Mouse (Mus musculus) telencephalon, adult 2 months (tissue): ENCODE results near the gene Rgs13.
A peak's percentile ranks its signal among the peaks of the same experiment; 100 is the strongest.

Experiments
- DNase-seq: peaks from one replicate; pipeline ENCODE4 v3.0.0-alpha.2; 2011; ENCODE audit warnings: low read depth, low spot score

The Rgs13 gene

DNA sequence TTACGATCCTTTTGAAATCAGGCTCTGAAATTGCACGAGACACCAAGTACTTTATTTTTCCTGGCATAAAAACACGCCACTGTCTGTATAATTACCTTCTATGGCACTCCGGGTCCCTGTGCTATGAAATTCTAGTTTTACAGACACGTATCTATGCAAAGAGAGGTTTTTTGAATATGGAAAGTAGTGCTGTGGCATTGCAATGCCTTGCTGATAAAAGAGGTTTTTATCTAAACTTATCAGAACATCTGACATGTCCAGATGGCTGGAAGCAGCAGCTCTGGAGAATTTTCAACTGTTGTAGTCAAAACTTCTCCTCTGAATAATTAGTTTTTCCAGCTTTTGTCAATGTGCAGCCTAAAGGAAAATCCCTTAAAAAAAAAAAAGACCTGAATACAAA, at the start of gene Rgs13:
Gene Rgs13 (minus strand): TSS at position 207 of the 400 bp plus-strand sequence.
- DNase-seq = peak; percentile 50

DNA sequence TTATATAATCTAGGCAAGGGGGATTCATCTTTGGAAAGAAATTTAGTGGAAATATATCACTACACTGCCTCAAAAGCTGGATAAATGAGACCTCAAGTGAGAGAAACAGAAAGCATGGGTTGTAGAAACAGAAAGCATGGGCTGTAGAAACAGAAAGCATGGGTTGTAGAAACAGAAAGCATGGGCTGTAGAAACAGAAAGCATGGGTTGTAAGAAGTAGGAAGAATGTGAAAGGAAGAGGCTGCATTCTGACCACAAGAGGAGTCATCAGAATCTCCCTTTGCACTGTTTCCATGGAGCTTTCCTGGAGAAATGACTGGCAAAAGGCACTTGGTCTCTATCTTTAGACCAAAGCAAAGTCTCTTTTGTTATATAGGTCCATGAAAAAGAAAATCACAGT, 38.1 kb upstream of the Rgs13 start:
- DNase-seq = no peak

DNA sequence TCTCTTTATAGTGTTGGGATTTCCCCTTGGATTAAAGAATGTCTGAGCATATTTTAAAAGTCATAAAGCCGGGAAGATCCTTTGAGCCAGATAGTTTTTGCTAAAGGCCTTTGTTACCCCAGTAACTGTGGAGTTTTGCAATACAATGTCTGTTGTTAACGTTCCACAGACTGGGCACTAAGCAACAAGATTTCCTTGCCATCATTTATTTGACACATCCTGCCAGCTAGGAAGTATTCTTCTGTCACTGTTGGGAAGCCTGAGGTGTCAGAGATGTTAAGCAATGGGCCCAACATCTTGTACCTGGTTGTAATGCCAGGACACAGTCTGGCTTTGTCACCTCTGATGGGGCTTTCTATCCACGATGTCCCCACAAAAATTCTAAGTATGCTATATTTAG, 33.7 kb upstream of the Rgs13 start:
- no peak for DNase-seq

DNA sequence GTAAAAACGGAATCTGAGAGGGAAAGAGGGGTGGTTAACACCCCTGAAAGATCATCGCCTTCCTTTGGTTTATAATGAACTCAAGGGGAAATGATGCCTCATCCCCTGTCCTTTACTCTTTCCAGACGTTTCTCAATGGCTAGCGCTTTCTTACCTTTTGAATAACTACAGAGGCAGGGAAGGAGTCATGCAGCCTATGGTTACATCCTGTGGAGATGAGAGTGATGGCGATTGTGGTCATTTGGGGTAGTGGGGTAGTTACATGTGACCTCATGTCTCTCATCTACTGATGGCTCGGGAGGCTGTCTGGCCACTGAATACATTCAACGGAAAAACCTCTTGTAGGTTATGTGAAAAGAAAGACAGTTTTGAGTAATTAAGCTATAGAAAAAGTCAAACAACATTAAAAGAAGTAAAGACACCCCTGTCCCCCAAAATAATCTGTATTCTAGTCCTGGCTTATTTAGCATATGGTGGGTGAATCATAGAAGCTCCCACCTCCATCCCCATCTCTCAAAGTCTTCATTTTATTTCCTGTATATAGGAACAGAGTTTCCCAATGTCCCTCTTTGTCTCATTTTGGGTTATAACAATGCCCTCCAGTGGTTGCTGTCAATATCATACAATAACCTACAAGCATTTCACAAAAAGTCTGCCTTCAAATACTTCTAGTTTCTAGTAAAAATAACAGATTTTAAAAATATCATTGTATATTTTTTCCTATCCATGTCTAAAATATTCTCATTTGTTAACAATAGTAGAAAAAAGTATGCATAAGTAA, 29.3 kb upstream of the Rgs13 start:
- DNase-seq = no peak

DNA sequence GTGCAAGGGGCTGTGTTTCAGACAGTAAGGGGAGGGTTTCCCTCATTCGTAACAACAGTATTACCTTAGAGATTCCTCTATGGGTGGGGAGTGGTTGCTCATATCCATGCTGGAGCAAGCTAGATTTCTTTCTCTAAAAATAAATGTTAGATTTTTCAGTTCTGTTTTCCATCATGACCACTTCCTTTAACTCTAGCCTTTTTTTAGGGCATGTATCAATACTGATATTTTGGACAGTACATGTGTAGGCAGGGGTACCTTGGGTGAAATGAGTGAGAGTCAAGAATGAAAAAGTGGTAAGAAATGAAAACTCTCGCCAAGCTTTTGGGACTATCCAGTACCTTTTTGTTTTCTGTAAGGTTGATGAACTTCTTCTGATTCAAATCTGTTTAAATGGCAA, 27.6 kb upstream of the Rgs13 start:
- DNase-seq = no peak

DNA sequence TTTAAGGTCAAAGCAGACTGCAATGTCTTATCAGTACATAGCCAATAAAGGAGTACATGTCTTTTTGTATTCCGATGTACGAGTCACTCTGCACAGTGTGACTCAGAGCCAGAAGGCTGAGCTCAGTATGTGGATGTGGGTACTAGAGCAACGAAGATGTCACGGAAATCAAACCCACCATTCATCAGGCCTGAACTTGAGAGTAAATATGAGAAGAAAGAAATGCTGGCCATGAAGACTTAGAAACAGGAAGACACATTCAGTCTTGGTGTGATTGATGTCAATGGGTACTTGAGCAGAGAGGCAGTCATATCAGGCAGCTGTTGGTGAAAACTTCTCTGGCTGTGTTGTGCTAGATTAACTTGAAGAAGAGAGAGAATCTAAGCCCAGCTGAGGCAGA, 25.8 kb upstream of the Rgs13 start:
- no peak for DNase-seq

DNA sequence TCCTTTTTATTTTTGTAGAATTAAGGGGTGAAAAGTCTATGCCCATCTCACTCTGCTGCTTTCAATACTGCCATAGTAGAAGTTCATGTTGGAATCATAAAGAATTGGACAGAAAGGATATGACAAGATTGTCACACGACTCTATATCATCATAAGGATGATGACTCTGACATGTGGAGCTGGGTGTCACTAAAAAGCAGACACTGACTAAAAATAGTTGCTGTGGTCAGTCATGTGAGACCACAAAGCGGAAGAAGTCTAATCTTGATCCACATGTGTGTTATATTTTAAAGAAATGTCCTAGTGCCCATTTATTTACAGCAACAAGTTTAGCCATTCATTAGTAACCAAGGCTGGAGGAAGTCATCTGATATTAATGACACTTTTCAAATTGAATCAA, 23.3 kb upstream of the Rgs13 start:
- DNase-seq = no peak

DNA sequence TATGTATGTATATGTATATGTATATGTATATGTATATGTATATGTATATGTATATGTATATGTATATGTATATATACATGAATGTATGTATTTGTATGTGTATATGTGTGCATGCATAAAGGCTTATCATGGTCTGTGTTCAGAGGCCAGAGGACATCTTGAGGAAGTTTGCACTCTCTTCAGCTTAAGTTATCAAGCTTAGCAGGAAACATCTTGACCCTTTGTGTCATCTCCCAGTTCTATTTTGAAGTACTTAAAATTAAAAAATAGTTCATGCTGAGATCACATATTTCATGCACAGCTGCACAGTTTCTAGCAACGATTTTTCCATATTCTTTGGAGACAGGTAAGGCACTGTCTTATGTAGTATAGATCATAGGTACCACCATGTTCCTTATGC, 22.4 kb upstream of the Rgs13 start:
- no peak for DNase-seq

DNA sequence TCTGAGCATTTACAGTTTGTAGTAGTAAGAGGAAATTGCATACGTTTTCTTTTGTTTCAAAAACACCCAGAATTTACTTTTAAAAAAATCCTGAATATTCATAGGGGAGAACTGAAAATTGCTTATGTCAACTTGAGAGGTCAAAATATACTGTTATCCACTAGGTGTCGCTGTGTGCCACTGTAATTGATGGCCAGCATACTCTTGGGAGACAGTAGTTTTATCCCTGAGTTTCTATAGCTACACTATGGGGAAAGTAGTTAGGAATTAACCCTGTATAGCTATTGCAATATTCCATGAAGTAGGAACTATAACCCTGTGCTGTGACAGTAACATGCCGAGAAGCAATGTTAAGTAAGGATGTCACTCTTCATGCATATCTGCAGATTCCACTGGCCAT, 20.5 kb upstream of the Rgs13 start:
- peak; percentile 32 for DNase-seq

DNA sequence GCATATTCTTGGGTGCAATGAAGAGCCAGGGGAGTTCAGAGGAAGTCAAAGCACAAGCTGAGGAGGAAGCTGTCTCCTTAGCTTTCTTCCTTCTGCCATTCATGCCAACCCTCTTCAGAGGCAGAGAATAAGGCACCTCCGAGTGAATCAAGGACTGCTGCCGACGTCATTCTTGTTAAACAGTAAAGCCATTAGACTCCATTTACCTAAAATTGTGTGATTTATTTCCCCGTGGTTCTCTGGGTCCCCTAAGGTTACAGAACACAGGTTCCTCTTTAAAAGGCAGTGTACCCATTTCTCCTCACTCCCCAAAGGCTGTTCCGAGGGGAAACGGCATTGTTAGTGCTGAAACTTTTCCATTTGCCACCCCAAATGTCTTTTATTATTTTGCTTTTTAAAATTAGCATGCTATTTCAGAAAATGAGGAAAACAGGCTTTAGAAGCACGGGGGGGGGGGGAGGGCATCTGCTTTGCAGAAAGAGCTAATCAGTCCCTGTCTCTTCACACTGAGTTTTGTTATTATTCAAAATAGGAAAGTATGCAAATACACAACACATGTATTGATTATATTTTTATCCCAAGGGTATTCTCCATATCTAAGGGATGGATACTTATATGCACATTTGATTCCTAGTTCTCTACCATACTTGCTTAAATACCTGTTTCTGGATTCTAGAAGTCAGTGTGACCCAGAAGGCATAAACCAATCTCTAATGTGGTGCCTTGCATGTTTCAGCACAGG, 9.7 kb upstream of the Rgs13 start:
- no peak for DNase-seq

DNA sequence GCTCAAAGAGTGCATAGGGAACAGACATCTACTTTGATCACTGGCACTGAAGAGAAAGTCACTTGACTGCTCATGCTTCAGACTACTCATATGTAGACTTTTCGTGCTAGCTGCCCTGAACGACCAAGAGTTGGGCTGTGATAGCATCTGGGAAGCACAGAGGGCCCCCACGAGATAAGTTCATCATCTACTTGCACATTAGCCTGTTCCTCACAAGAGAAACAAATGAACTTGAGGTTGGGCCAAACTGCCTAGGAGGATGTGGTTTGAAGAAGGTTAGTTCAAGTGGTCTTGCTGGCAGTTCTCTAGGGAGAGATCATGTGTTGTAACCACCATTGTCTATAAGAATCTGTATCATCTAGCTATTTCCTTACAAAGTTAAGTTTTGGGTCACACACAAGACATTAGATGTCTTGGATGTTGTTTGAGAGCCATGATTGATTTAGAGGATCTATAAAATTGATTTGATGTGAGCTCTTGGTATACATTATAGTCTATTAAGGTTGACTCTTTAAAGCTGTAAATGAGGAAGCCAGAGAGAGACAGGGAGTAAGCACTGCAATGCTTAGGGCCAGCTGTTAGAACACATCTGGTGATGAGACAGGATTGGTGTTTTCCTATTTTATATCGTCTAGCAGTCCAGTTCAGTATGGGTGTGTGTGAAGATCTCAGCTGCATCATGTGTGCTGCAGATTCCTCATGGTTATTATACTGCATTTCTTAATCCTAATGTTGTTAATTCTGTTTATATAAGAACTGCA, 8.0 kb upstream of the Rgs13 start:
- no peak for DNase-seq

DNA sequence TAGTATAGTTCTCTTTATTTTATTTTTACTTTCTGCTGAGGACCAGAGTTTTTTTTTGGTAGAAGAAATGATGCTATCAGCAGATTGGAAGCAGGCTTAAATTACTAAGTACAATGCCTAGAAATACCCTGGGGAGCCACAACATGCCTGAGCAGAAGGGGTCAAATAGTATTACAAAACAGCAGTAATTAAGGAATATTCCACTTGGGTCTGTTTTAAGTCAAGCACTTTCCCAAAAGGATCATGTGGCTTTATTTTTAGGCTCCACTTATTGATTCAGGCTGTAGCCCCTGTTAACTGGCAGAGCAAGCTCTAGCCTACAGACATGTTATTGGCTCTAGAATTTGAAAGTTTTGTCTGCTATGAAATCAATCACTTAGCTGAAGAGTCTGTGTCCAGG, 6.5 kb upstream of the Rgs13 start:
- no peak for DNase-seq

DNA sequence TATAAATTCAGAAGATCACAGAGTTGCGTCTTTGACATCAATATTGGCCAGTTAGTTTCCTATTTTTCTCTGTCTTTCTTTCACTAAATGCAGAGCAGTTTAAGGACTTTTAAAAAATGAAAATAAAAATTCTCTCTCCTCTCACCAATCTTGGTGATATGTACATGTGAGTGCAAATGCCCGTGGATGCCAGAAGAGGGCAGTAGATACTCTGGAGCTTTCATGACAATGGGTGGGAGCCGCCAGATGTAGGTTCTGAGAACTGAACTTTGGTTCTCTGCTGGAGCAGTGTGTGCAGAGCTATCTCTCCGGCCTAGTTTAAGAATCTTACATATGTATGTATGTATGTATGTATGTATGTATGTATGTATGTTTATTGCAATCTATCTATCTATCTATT, 2.4 kb upstream of the Rgs13 start:
- no peak for DNase-seq

DNA sequence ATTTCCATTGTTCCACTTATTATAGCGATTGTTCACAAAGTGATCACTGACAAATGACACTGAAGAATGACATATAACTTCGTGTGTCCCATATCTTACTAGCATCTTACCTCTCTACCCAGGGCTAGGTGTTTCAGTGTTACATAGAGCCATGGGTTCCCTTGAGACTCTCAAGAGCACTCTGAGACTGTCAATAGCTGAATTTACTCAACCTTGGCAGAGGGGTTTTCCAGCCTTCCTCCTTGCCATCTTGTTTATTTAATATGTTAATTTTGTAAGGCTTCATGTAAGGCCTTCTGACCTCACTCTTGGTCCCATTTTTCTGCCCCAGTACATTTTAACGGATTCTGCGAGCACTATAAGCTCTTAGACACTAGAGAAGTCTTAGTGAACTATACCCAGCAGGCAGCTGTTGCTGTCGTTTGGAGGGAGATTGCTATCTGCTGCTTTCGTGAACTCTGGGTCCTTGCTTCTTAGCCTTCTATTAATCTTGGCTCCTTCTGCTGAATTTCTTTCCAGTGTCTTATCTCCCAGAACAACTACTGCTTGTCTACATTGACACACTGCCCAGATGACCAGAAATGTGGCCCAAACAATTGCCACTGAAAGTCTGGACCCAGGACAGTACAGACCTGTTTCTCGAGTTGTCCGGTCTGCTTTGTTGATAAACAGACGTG, 1.2 kb upstream of the Rgs13 start:
- DNase-seq = no peak

DNA sequence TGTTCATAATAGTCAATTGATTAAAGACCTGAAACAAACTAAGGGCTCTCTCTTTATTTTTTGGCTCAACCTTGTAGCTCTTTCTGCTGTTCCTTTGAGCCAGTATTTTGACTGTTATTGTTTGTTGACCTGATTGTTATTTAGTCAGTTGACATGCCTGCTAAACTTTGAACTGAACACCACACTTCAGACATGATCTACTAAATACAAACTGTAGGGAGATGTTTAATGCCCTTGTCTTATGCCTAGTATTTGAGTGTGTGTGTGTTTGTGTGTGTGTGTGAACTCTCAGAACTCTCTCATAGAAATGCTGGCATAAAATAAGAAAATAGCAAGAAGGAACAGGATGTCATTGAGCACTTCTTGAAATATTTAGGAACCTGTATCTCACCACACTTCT, 448 bp upstream of the Rgs13 start:
- no peak for DNase-seq

DNA sequence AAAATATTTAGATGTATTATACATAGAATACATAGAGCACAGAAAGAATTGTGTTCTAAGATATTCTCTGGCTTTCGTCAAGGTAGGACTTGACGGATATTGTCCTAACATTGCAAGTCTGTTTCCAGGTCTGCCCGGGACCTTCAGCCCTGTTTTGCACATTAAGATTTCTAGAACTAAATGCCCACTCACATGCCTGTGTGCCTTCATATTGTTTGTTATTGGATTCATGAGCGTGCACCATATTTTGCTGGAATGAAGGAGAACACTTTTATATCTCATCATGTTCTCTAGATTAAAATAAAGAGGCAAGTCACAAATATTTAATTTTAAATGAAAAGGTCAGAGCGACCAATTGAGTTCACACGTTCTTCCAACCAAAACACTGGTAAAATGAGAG, 2.4 kb downstream of the Rgs13 start:
- no peak for DNase-seq

DNA sequence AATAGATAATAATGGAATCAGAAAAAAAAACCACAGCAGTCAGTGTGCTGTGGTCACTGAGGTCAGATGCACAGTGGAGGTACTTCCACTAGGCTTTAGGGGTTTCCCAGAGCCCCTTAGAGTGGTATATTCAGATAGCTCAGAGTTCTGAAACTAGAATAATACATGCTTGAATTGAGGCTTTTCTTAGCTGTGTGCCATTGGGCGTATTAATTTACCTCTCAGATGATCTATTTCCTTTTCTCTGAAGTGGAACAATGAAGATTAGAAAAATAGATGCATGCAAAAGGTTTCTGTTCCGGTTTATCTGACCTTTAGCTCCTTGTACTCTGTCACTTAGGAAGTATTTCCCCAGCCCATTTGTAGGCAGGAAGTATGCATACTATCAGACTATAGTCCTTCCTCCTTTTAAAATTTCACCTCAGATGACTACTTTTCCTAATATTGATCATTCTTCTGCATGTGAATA, 3.6 kb downstream of the Rgs13 start:
- DNase-seq = no peak

DNA sequence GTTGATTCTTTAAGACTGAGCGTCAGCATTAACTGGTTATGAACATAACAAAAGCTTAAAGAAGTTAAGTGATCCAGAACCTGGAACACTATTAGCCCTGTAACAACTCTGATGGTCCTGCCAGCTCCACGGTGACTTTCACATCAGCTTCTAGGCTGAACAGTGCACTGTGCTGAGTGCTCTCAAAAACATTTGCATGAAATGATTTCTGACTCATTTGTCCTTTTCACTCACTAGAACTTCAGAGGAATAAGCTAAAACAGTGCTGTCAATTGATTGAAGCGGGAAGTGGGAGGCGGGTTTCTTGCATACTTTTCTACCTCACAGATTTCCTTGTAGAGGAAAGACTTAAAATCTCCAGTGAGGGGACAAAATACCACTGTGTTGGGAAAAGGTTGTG, 8.3 kb downstream of the Rgs13 start:
- no peak for DNase-seq

DNA sequence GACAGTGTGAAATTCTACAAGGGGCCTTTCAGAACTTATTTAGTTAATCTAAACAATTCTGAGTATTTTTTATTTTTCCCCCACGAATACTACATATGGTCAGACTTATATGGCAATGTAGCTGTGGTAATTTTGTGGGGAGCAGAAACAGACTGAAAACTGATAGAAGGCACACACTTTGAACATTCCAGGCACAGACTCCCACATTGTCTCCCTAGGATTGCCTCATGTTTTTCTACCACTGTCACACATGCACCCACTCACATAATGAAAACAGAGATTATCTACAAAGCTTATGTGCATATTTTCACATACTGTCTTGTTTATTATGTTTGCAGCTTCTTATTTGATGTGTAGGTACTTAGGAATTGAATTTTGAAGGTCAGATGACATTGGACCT, 9.4 kb downstream of the Rgs13 start:
- DNase-seq = no peak

DNA sequence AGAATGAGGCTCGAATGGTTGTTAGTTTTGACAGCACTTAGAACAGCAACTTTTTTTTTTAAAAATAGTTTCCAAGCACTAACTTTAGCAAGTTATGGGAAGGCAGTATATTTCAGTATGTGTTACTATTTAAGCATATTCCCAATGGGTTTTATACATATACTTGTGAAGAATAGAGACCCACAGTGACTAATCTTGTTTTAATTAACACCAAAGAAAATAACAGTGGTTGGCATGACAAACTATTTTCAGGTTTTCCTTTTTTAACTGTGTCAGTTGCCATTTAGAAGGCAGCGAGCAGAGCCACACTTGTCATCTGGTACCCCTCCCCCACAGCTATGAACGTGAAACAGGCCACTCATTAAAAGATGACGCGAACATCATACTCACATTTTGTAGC, 10.3 kb downstream of the Rgs13 start:
- no peak for DNase-seq

DNA sequence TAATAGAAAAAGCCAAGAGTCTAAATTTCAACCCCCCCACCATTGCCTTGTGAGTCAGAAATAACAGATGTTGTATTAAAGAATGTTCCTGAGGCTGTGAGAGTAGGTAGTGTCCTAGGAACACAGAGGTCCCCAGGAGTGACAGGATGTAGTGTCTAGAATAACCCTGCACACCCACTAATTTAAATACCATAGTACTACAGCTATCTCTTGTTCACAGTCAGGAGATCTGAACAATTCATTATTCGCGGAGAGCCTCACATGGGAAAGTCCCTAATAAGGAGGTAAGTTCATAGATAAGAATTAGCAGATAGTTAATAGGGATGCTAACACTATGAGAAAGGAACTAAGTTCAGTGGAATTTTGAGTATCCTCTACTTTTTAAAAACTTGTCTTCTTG, 10.9 kb downstream of the Rgs13 start:
- DNase-seq = no peak

DNA sequence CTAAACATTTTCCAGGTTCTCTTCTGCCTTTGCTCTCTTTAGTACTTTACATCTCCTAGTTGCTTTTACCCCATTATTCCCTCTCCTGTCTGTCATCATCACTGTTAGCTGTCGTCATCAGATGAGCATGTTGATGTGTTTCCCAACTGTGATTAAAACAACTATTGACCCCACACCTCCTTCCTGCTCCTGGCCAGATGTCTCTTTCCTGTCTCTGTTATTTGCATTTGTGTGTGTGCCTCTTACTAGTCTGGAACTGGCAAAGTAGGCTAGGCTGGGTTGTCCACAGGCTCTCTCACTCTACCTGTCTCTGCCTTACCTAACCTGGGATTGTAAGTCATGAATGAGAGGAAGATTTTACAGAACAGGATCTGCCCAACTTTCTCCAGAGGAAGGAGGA, 24.6 kb downstream of the Rgs13 start:
- no peak for DNase-seq
